Mouse (Mus musculus): ENCODE measurements around the gene Zbtb11. TPM values are rescaled to one million over a fixed set of nuclear protein-coding genes. Genes with fewer than 3 reads are reported as not detected.
A peak's percentile ranks its signal among the peaks of the same experiment; 100 is the strongest.
"Not testable (repeated sequence)": the region's sequence is repeated elsewhere in the genome, so short reads cannot be mapped to it uniquely, and the experiment has no call there.

Gene Zbtb11
- polyA plus RNA-seq, 1 experiment from 2014 or later: 18.3 TPM

DNA sequence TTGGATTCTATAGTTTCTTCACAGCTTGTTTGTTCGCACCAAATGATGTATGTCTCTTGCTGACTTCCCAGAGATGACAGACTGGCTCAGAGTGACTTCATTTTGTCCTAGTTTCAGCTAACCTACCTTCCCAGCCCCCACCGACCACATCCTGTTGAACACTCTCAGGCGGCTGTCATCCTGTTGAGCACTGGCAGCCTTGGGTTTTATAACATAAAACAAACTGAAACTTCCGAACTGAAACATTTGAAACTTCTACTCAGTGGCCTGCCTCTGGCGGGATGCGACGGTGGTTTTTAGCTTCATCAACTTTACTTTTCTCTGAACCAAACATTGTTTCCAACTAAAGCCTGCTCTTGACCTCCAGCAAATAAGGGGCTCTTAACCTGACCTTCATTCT lies 24.7 kb upstream of the Zbtb11 start:
- H3K4me2 ChIP-seq (ENCODE audit: low read depth, low read length): no peak overlapping the region
- 27% methylated on average over 7 of the region's 7 CpGs for WGBS
- 0 out of 2 replicates have a peak, but pooled peaks have one; percentile 47 for ATAC-seq (ENCODE audit: low read depth)

DNA sequence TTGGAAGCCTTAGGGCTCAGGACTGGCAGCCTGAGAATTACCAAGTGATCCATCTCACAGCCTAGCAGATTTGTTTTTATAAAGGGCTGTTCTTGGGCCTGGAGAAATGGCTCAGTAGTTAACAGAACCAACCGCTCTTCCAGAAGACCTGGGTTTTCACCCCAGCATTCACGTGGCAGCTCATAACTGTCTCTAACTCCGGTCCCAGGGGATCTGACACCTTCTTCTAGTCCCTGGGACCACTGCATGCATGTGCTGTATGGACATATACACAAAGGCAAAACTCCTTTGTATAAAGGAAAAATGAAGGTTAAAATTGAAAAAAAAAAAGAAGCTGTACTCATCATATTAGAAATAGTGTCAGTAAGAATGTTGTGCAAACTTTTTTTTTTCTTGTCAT lies 23.2 kb upstream of the Zbtb11 start:
- no peak for ATAC-seq (ENCODE audit: low read depth)
- H3K4me2 ChIP-seq (ENCODE audit: low read depth, low read length): no peak overlapping the region
- no peak overlapping the region for H3K27ac ChIP-seq (ENCODE audit: low read length)
- 58% methylated on average over 3 of the region's 3 CpGs for WGBS
- H3K27me3 ChIP-seq (ENCODE audit: control insufficient read depth, insufficient read depth, low read depth, low read length): no peaks in the 10 kb centered on the region
- no peak overlapping the region for H3K4me3 ChIP-seq (ENCODE audit: low read length)
- H3K9me3 ChIP-seq (ENCODE audit: control insufficient read depth, low read length): no peaks in the 10 kb centered on the region
- no peaks in the 10 kb centered on the region for H3K4me1 ChIP-seq (replicated peaks; ENCODE audit: control insufficient read depth, insufficient read depth, low read length)
- H3K36me3 ChIP-seq (ENCODE audit: control insufficient read depth, insufficient read depth, low read length): no peaks in the 10 kb centered on the region
- no peak overlapping the region for H3K9ac ChIP-seq (ENCODE audit: low read length)

More for the DNA sequence above, 24.7 kb upstream of the Zbtb11 start:
- no peak overlapping the region for H3K9ac ChIP-seq (ENCODE audit: low read length)
- H3K27ac ChIP-seq (ENCODE audit: low read length): no peak overlapping the region
- no peaks in the 10 kb centered on the region for H3K9me3 ChIP-seq (ENCODE audit: control insufficient read depth, low read length)
- no peak overlapping the region for H3K4me3 ChIP-seq (ENCODE audit: low read length)
- no peaks in the 10 kb centered on the region for H3K4me1 ChIP-seq (replicated peaks; ENCODE audit: control insufficient read depth, insufficient read depth, low read length)
- H3K36me3 ChIP-seq (ENCODE audit: control insufficient read depth, insufficient read depth, low read length): no peaks in the 10 kb centered on the region
- no peaks in the 10 kb centered on the region for H3K27me3 ChIP-seq (ENCODE audit: control insufficient read depth, insufficient read depth, low read depth, low read length)

GRCm38 (mm10) chr16:55950946-55951678 lies 22.6 kb upstream of the Zbtb11 start:
- Histone ChIP-seq H3K4me3 (ENCODE audit: low read length) (peak overlapping the region; percentile 15), H3K4me1 (replicated peaks; ENCODE audit: control insufficient read depth, insufficient read depth, low read length) (no peaks in the 10 kb centered on the region), H3K9ac (ENCODE audit: low read length) (no peak overlapping the region), H3K9me3 (ENCODE audit: control insufficient read depth, low read length) (no peaks in the 10 kb centered on the region), H3K4me2 (ENCODE audit: low read depth, low read length) (peak overlapping the region; percentile 32), H3K27ac (ENCODE audit: low read length) (no peak overlapping the region), H3K36me3 (ENCODE audit: control insufficient read depth, insufficient read depth, low read length) (no peaks in the 10 kb centered on the region), H3K27me3 (ENCODE audit: control insufficient read depth, insufficient read depth, low read depth, low read length) (no peaks in the 10 kb centered on the region)
- WGBS: 40% methylated on average over 19 of the region's 19 CpGs
- peak; percentile 78 for ATAC-seq (ENCODE audit: low read depth)

GRCm38 (mm10) chr16:55951679-55952327 lies 21.9 kb upstream of the Zbtb11 start:
- H3K4me1 ChIP-seq (replicated peaks; ENCODE audit: control insufficient read depth, insufficient read depth, low read length): no peaks in the 10 kb centered on the region
- 64% methylated on average over 7 of the region's 7 CpGs for WGBS

DNA sequence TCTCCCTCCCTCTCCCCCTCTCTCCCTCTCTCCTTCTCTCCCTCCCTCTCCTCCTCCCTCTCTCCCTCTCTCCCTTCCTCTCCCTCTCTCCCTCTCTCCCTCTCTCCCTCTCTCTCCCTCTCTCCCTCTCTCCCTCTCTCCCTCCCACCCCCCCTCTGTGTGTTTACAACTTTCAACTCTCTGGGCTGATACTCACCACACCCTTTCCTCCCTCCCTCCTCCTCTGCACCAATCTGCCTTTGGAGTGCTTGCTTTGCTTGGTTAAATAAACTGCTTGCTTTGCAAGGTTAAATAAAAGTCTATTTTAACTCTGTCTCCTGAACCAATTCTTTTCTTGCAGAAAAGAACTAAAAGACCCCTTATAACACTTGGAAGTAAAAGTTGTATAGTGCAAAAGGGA lies 20.9 kb upstream of the Zbtb11 start:
- H3K27ac ChIP-seq (ENCODE audit: low read length): no peak overlapping the region
- no peaks in the 10 kb centered on the region for H3K36me3 ChIP-seq (ENCODE audit: control insufficient read depth, insufficient read depth, low read length)
- no peaks in the 10 kb centered on the region for H3K9me3 ChIP-seq (ENCODE audit: control insufficient read depth, low read length)
- ATAC-seq (ENCODE audit: low read depth): no peak
- no peak overlapping the region for H3K4me3 ChIP-seq (ENCODE audit: low read length)
- no peak overlapping the region for H3K4me2 ChIP-seq (ENCODE audit: low read depth, low read length)
- no peaks in the 10 kb centered on the region for H3K4me1 ChIP-seq (replicated peaks; ENCODE audit: control insufficient read depth, insufficient read depth, low read length)
- H3K27me3 ChIP-seq (ENCODE audit: control insufficient read depth, insufficient read depth, low read depth, low read length): no peaks in the 10 kb centered on the region
- no peak overlapping the region for H3K9ac ChIP-seq (ENCODE audit: low read length)

More at GRCm38 (mm10) chr16:55951679-55952327, 21.9 kb upstream of the Zbtb11 start:
- H3K4me2 ChIP-seq (ENCODE audit: low read depth, low read length): no peak overlapping the region
- no peak overlapping the region for H3K4me3 ChIP-seq (ENCODE audit: low read length)
- no peak for ATAC-seq (ENCODE audit: low read depth)
- H3K36me3 ChIP-seq (ENCODE audit: control insufficient read depth, insufficient read depth, low read length): no peaks in the 10 kb centered on the region
- no peak overlapping the region for H3K9ac ChIP-seq (ENCODE audit: low read length)
- H3K9me3 ChIP-seq (ENCODE audit: control insufficient read depth, low read length): no peaks in the 10 kb centered on the region
- H3K27me3 ChIP-seq (ENCODE audit: control insufficient read depth, insufficient read depth, low read depth, low read length): no peaks in the 10 kb centered on the region
- H3K27ac ChIP-seq (ENCODE audit: low read length): no peak overlapping the region

DNA sequence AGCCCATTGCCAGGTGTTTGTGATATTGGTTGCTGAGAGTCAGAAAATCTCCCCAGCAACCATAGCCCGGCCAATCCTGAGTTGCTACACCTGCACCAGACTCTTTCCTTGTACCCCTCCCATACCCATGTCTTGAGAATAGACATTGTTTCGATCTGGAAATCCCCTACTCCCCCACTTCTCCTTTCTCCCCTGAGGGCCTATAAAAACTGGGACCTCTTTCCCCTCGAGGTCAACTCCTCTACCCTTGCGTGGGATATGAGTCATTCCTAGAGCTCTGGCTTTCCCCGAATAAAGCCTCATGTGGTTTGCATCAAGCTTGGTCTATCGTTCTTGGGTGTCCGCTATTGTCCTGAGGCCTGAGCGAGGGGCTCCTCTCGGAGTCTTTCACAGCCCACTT lies 19.5 kb upstream of the Zbtb11 start:
- H3K4me3 ChIP-seq (ENCODE audit: low read length); H3K27me3 ChIP-seq (ENCODE audit: control insufficient read depth, insufficient read depth, low read depth, low read length); ATAC-seq (ENCODE audit: low read depth); H3K4me2 ChIP-seq (ENCODE audit: low read depth, low read length); H3K36me3 ChIP-seq (ENCODE audit: control insufficient read depth, insufficient read depth, low read length); H3K9me3 ChIP-seq (ENCODE audit: control insufficient read depth, low read length); H3K4me1 ChIP-seq (replicated peaks; ENCODE audit: control insufficient read depth, insufficient read depth, low read length); H3K27ac ChIP-seq (ENCODE audit: low read length); H3K9ac ChIP-seq (ENCODE audit: low read length): not testable (repeated sequence)
- 94% methylated on average over 9 of the region's 9 CpGs for WGBS

DNA sequence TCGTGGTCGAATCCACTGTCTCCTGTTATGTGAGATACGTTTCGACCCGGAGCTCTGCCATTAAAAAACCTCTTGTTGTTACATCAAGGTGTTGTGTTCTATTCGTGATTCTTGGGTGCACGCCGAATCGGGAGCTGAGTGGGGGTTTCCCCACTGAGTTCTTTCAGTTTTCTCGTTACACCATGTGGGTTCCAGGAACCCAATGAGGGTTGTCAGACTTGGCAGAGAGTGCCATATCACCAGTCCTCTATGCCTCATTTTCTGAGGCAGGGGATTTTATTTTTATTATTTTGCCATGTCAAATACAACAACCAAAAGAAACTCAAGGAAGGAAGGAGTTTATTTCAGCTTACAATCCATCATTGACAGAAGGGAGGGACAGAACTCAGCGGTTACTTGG lies 10.6 kb upstream of the Zbtb11 start:
- H3K27ac ChIP-seq (ENCODE audit: low read length); H3K27me3 ChIP-seq (ENCODE audit: control insufficient read depth, insufficient read depth, low read depth, low read length); H3K4me3 ChIP-seq (ENCODE audit: low read length); H3K9ac ChIP-seq (ENCODE audit: low read length); H3K4me1 ChIP-seq (replicated peaks; ENCODE audit: control insufficient read depth, insufficient read depth, low read length); ATAC-seq (ENCODE audit: low read depth); H3K9me3 ChIP-seq (ENCODE audit: control insufficient read depth, low read length); H3K4me2 ChIP-seq (ENCODE audit: low read depth, low read length); H3K36me3 ChIP-seq (ENCODE audit: control insufficient read depth, insufficient read depth, low read length): not testable (repeated sequence)
- WGBS: 83% methylated on average over 6 of the region's 11 CpGs

DNA sequence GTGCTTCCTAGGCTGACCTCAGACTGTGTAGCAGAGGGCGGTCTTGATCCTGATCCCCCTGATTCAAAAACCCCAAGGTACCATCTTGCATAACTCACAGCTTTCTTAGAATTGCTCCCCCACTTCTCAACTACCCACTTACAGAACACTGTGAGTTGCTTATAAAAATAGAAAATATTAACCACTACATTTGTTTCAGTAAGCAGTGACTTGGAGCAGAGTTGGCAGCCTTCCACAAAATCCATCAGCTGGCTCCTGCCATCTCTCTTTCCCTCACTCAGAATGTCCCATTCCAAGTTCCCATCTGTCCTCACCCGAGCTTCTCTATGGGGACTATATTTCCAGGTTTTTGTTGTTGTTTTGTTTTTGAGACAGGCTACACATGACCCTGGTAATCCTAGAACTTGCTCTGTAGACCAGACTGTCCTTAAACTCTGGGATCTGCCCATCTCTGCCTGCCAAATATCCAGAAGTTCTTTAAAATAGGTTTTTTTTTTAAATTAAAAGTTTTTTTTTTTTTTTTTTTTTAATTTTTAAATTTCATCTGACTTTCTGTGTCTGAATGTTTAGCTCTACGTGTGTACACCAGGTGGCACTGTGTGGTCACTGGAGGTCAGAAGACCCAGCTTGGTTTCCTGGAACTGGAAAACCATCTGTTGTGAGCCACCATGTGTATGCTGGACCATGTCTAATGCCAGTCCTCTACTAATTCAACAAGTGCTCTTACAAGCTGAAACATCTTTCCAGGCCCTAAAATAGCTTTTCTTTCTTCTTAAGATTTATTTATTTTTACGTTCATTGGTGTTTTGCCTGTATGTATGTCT lies 9.3 kb upstream of the Zbtb11 start:
- Histone ChIP-seq H3K36me3 (ENCODE audit: control insufficient read depth, insufficient read depth, low read length) (peaks cover 6% of the 10 kb centered on the region), H3K27ac (ENCODE audit: low read length) (no peak overlapping the region), H3K27me3 (ENCODE audit: control insufficient read depth, insufficient read depth, low read depth, low read length) (no peaks in the 10 kb centered on the region), H3K4me1 (replicated peaks; ENCODE audit: control insufficient read depth, insufficient read depth, low read length) (peaks cover 8% of the 10 kb centered on the region), H3K4me2 (ENCODE audit: low read depth, low read length) (no peak overlapping the region), H3K9me3 (ENCODE audit: control insufficient read depth, low read length) (no peaks in the 10 kb centered on the region), H3K9ac (ENCODE audit: low read length) (no peak overlapping the region), H3K4me3 (ENCODE audit: low read length) (no peak overlapping the region)
- WGBS: 58% methylated on average over 4 of the region's 4 CpGs
- no peak for ATAC-seq (ENCODE audit: low read depth)

GRCm38 (mm10) chr16:55966212-55966871 lies 7.3 kb upstream of the Zbtb11 start, which contains the start of gene Rpl24:
TSS of gene Rpl24 (plus strand) at chr16:55966275.
- peak within 1 kb of the TSS; percentile 61 for H3K4me3 ChIP-seq (ENCODE audit: low read length)
- under 1% methylated on average over 42 of the region's 42 CpGs for WGBS
- peaks cover 10% of the 10 kb centered on the region for H3K4me1 ChIP-seq (replicated peaks; ENCODE audit: control insufficient read depth, insufficient read depth, low read length)
- peak within 1 kb of the TSS; percentile 78 for H3K4me2 ChIP-seq (ENCODE audit: low read depth, low read length)
- no peaks in the 10 kb centered on the region for H3K27me3 ChIP-seq (ENCODE audit: control insufficient read depth, insufficient read depth, low read depth, low read length)
- peaks cover 26% of the 10 kb centered on the region for H3K36me3 ChIP-seq (ENCODE audit: control insufficient read depth, insufficient read depth, low read length)
- H3K27ac ChIP-seq (ENCODE audit: low read length): peak within 1 kb of the TSS; percentile 70
- no peaks in the 10 kb centered on the region for H3K9me3 ChIP-seq (ENCODE audit: control insufficient read depth, low read length)
- peak within 1 kb of the TSS; percentile 79 for H3K9ac ChIP-seq (ENCODE audit: low read length)
- peak; percentile 95 for ATAC-seq (ENCODE audit: low read depth)

Data from lung, embryonic 16.5 days (tissue).